Mouse (Mus musculus): ENCODE results near the gene Psmd8. TPM values are rescaled to one million over a fixed set of nuclear protein-coding genes. Genes with fewer than 3 reads are reported as not detected.

The Psmd8 gene
- polyA plus RNA-seq, 1 experiment from 2014 or later, result 277 TPM

DNA sequence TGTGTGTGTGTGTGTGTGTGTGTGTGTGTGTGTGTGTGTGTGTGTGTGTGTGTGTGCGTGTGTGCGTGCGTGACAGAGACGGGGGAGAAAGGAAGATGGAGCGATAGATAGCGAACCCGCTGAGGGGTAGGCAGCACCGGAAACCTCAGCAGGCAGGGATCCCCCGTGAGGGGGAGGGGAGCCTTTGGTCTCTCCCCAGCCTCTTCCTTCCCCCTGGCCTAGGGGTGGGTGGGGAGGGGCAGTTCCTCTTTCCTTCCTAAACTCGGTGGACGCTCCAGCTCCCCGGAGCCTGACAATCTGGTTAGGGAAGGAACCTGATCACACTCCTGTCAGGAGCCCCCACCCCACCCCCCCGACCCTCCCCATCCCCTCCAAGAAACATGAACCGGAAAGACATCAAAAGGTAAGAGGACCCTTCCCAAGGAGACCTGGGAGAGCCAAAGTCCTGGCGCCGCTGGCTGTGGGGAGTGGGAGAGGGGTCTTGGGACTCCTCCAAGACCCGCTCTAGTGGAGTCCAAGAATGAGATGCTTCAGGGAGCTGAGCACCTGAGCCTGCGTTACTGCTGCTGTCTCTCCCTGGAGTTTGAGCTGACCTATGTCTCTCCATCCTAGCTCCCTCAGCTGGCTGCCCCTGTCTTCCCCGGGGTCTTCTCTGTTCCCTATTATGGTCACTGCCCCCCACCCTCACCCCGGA, 45.7 kb downstream of the Psmd8 start, which contains the start of gene Rasgrp4:
Gene Rasgrp4 (plus strand): TSS at position 159 of the 694 bp plus-strand sequence.
- no peak; the same call in 1 of the 2 replicates for ATAC-seq (replicated peaks; ENCODE audit: low FRiP score, low TSS enrichment, low read depth)

DNA sequence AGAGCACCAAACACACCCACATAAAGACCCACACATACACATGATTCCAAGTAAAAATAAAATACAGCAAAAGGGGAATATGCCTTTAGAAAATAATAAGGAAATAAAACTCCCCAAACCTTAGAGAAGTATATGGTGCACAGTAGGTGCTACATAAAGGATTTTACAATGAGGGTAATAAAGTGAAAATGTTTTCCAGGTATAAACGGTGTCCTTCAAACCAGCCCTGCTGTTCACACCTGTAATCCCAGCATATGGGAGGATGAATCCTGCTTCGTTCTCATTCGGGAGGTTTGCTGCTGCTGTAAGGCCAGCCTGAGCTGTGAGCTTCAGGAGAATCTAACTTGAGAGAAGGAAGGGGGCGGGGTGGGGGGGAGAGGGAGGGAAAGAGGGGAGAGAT, 46.3 kb downstream of the Psmd8 start:
- ATAC-seq (replicated peaks; ENCODE audit: low FRiP score, low TSS enrichment, low read depth), result no peak
- H3K27me3 ChIP-seq (replicated peaks; ENCODE audit: control insufficient read depth, insufficient read depth, low read length), result no peaks in the 10 kb centered on the region
- no peaks in the 10 kb centered on the region for H3K9me3 ChIP-seq (ENCODE audit: control insufficient read depth, low read length)
- no peak for DNase-seq (ENCODE audit: low spot score)
- 4% methylated on average over 3 of the region's 4 CpGs for WGBS
- peak overlapping the region; percentile 25; the same call in 1 of the 2 replicates for H3K4me3 ChIP-seq (ENCODE audit: low read depth, low read length)
- H3K9ac ChIP-seq (ENCODE audit: low read length), result no peak overlapping the region
- H3K27ac ChIP-seq (ENCODE audit: low read depth), result no peak overlapping the region
- H3K36me3 ChIP-seq (ENCODE audit: control insufficient read depth, insufficient read depth, low read length), result no peaks in the 10 kb centered on the region
- 0 out of 2 replicates have a peak, but pooled peaks cover 10% of the 10 kb centered on the region for H3K4me1 ChIP-seq (replicated peaks; ENCODE audit: control insufficient read depth, insufficient read depth, low read length)
- H3K4me2 ChIP-seq (ENCODE audit: low read length), result peak overlapping the region; percentile 49

More for the DNA sequence above, 45.7 kb downstream of the Psmd8 start, which contains the start of gene Rasgrp4:
- 2% methylated on average over 17 of the region's 20 CpGs for WGBS
- H3K27me3 ChIP-seq (replicated peaks; ENCODE audit: control insufficient read depth, insufficient read depth, low read length), result no peaks in the 10 kb centered on the region
- H3K9me3 ChIP-seq (ENCODE audit: control insufficient read depth, low read length), result no peaks in the 10 kb centered on the region
- H3K4me1 ChIP-seq (replicated peaks; ENCODE audit: control insufficient read depth, insufficient read depth, low read length), result 0 out of 2 replicates have a peak, but pooled peaks cover 10% of the 10 kb centered on the region
- H3K4me3 ChIP-seq (ENCODE audit: low read depth, low read length), result peak within 1 kb of the TSS; percentile 25
- no peak within 1 kb of the TSS for H3K27ac ChIP-seq (ENCODE audit: low read depth)
- peak within 1 kb of the TSS; percentile 49 for H3K4me2 ChIP-seq (ENCODE audit: low read length)
- H3K9ac ChIP-seq (ENCODE audit: low read length), result peak within 1 kb of the TSS; percentile 16; the same call in 1 of the 2 replicates
- DNase-seq (ENCODE audit: low spot score), result peak; percentile 63
- H3K36me3 ChIP-seq (ENCODE audit: control insufficient read depth, insufficient read depth, low read length), result no peaks in the 10 kb centered on the region

DNA sequence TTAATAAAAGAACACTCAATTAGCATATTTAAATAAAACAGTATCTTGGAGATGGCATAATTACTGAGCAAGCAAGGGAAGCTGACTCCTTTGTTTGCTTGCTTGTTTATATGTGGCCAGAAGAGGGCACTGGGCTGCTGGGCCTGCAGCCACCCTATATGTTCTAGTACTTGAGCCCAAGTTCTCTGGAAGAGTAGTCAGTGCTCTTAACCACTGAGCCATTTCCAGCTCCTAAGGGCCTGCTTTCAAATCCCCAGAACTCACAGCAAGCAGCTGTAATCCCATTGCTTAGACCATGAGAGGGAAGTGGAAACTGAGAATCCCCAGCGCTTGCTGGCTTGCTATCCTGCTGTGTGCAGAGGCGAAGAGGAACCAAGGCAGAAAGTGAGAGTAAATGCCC, 51.8 kb downstream of the Psmd8 start:
- H3K4me3 ChIP-seq (ENCODE audit: low read depth, low read length), result no peak overlapping the region
- no peak overlapping the region for H3K9ac ChIP-seq (ENCODE audit: low read length)
- no peak overlapping the region for H3K4me2 ChIP-seq (ENCODE audit: low read length)
- H3K36me3 ChIP-seq (ENCODE audit: control insufficient read depth, insufficient read depth, low read length), result no peaks in the 10 kb centered on the region
- WGBS, result 67% methylated on average over 2 of the region's 2 CpGs
- H3K9me3 ChIP-seq (ENCODE audit: control insufficient read depth, low read length), result no peaks in the 10 kb centered on the region
- DNase-seq (ENCODE audit: low spot score) (no peak), ATAC-seq (replicated peaks; ENCODE audit: low FRiP score, low TSS enrichment, low read depth) (no peak)
- no peaks in the 10 kb centered on the region for H3K27me3 ChIP-seq (replicated peaks; ENCODE audit: control insufficient read depth, insufficient read depth, low read length)
- no peak overlapping the region for H3K27ac ChIP-seq (ENCODE audit: low read depth)
- H3K4me1 ChIP-seq (replicated peaks; ENCODE audit: control insufficient read depth, insufficient read depth, low read length), result peaks cover 11% of the 10 kb centered on the region; the same call in 1 of the 2 replicates

DNA sequence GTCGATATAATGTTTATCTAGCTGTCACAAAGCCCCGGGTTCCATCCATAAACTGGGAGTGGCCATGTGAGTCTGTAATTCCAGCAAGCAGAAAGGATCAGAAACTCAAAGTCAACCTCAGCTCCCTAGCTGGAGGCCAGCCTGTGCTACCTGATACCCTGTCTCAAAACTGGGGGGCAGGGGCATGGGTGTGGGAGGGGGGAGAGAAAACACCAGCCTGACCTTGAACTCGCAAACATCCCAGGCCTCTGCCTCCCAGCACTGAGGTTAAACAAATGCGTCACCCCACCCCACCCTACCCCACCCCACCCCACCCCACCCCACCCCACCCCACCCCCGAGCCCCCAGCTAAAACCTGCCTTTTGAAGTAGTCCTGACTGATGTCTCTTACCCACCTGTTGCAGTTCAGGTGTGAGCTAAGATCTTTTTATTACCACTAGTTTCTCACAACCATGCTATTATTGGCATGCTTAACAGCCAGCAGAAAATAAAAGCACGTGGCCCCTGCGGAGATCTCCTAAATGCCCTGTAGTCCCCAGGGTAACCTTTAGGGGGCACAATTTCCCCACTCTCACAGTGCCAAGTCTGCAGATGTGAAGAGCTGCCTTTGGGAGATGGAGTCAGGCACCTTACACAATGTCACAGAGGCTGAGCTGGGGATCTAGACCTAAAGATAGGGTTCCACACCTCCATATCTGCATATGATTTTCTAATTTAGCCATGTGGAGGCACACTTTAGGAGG, 54.2 kb downstream of the Psmd8 start:
- peak; percentile 77 for DNase-seq (ENCODE audit: low spot score)
- 15% methylated on average over 7 of the region's 7 CpGs for WGBS

DNA sequence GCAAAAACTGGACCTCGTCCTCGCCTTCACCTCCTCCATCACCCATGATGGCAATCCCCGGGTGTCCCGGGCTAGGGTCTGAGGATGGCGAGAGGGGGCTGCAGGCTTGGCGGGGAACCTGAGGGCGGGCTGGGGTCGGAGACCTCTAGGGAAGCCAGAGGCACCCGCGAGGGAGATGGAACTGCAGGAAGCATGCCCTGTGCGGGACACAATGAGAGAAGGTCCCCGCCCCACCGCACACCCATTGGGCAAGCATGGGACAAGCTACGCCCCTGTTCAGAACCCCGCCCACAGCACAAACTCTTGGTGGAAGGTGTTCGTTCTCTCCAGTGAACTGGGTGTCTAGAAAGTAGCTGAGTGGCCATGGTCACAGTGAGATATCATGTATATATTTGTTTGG, 55.5 kb downstream of the Psmd8 start, which contains the start of gene Ryr1:
Gene Ryr1 (minus strand): TSS at position 210 of the 400 bp plus-strand sequence.
- Histone ChIP-seq H3K27ac (ENCODE audit: low read depth) (no peak within 1 kb of the TSS), H3K27me3 (replicated peaks; ENCODE audit: control insufficient read depth, insufficient read depth, low read length) (no peaks in the 10 kb centered on the region), H3K4me1 (replicated peaks; ENCODE audit: control insufficient read depth, insufficient read depth, low read length) (peaks cover 11% of the 10 kb centered on the region; the same call in 1 of the 2 replicates), H3K36me3 (ENCODE audit: control insufficient read depth, insufficient read depth, low read length) (no peaks in the 10 kb centered on the region), H3K9ac (ENCODE audit: low read length) (peak within 1 kb of the TSS; percentile 31), H3K4me2 (ENCODE audit: low read length) (peak within 1 kb of the TSS; percentile 85), H3K9me3 (ENCODE audit: control insufficient read depth, low read length) (no peaks in the 10 kb centered on the region), H3K4me3 (ENCODE audit: low read depth, low read length) (peak within 1 kb of the TSS; percentile 43)
- under 1% methylated on average over 16 of the region's 16 CpGs for WGBS
- peak; percentile 76 for ATAC-seq (replicated peaks; ENCODE audit: low FRiP score, low TSS enrichment, low read depth)
- peak; percentile 77 for DNase-seq (ENCODE audit: low spot score)

More for the DNA sequence above, 54.2 kb downstream of the Psmd8 start:
- H3K36me3 ChIP-seq (ENCODE audit: control insufficient read depth, insufficient read depth, low read length), result no peaks in the 10 kb centered on the region
- H3K27ac ChIP-seq (ENCODE audit: low read depth), result no peak overlapping the region
- H3K9ac ChIP-seq (ENCODE audit: low read length), result no peak overlapping the region
- H3K27me3 ChIP-seq (replicated peaks; ENCODE audit: control insufficient read depth, insufficient read depth, low read length), result no peaks in the 10 kb centered on the region
- no peak overlapping the region for H3K4me2 ChIP-seq (ENCODE audit: low read length)
- ATAC-seq (replicated peaks; ENCODE audit: low FRiP score, low TSS enrichment, low read depth), result 0 out of 2 replicates have a peak, but pooled peaks have one; percentile 9
- no peaks in the 10 kb centered on the region for H3K9me3 ChIP-seq (ENCODE audit: control insufficient read depth, low read length)
- peaks cover 11% of the 10 kb centered on the region; the same call in 1 of the 2 replicates for H3K4me1 ChIP-seq (replicated peaks; ENCODE audit: control insufficient read depth, insufficient read depth, low read length)
- H3K4me3 ChIP-seq (ENCODE audit: low read depth, low read length), result no peak overlapping the region

Other genes with a start within 250 kb of the Psmd8 start
- 298 and 300 TPM in 2 replicates for gene Actn4, start 218.4 kb downstream of the Psmd8 start, polyA plus RNA-seq (2014; fragmentation: Nextera tagmentation; extraction: Ambion mirVana)
- gene Eif3k, start 198.8 kb downstream of the Psmd8 start, polyA plus RNA-seq (2014; fragmentation: Nextera tagmentation; extraction: Ambion mirVana), result 444 and 452 TPM in 2 replicates
- gene Map4k1, start 198.7 kb downstream of the Psmd8 start, polyA plus RNA-seq (2014; fragmentation: Nextera tagmentation; extraction: Ambion mirVana), result 10.0 and 11.6 TPM in 2 replicates
- 0.70 and 0.80 TPM in 2 replicates for gene Ryr1, start 55.5 kb downstream of the Psmd8 start, polyA plus RNA-seq (2014; fragmentation: Nextera tagmentation; extraction: Ambion mirVana)
- gene Rasgrp4, start 45.9 kb downstream of the Psmd8 start, polyA plus RNA-seq (2014; fragmentation: Nextera tagmentation; extraction: Ambion mirVana), result 0.54 and 0.96 TPM in 2 replicates
- gene Fam98c, start 24.5 kb downstream of the Psmd8 start, polyA plus RNA-seq (2014; fragmentation: Nextera tagmentation; extraction: Ambion mirVana), result 25.9 and 26.1 TPM in 2 replicates
- gene Ggn, start 10.5 kb downstream of the Psmd8 start, polyA plus RNA-seq (2014; fragmentation: Nextera tagmentation; extraction: Ambion mirVana), result 0.58 and 1.0 TPM in 2 replicates
- gene Spred3, start 10.3 kb downstream of the Psmd8 start, polyA plus RNA-seq (2014; fragmentation: Nextera tagmentation; extraction: Ambion mirVana), result 3.8 and 4.7 TPM in 2 replicates
- gene Catsperg1, start 33.3 kb upstream of the Psmd8 start, polyA plus RNA-seq (2014; fragmentation: Nextera tagmentation; extraction: Ambion mirVana), result 0.78 and 1.5 TPM in 2 replicates
- gene Kcnk6, start 51.8 kb upstream of the Psmd8 start, polyA plus RNA-seq (2014; fragmentation: Nextera tagmentation; extraction: Ambion mirVana), result 0.65 and 0.86 TPM in 2 replicates
- 94.3 and 97.3 TPM in 2 replicates for gene Yif1b, start 57.6 kb upstream of the Psmd8 start, polyA plus RNA-seq (2014; fragmentation: Nextera tagmentation; extraction: Ambion mirVana)
- 76.9 and 111 TPM in 2 replicates for gene 2200002D01Rik, start 67.8 kb upstream of the Psmd8 start, polyA plus RNA-seq (2014; fragmentation: Nextera tagmentation; extraction: Ambion mirVana)
- 470 and 522 TPM in 2 replicates for gene Spint2, start 101.2 kb upstream of the Psmd8 start, polyA plus RNA-seq (2014; fragmentation: Nextera tagmentation; extraction: Ambion mirVana)
- 59.7 and 66.5 TPM in 2 replicates for gene Ppp1r14a, start 108.6 kb upstream of the Psmd8 start, polyA plus RNA-seq (2014; fragmentation: Nextera tagmentation; extraction: Ambion mirVana)
- gene Dpf1, start 123.2 kb upstream of the Psmd8 start, polyA plus RNA-seq (2014; fragmentation: Nextera tagmentation; extraction: Ambion mirVana), result 7.4 and 8.8 TPM in 2 replicates

All from intestine, embryonic 14.5 days (tissue).